Mouse (Mus musculus) bone marrow macrophage, adult 2 months (primary cell): ENCODE measurements around the gene Rbms3.

Source experiments
- CTCF ChIP-seq: IDR thresholded peaks from 2 replicates; pipeline ENCODE4 v1.5.1; 2012; ENCODE audit warnings: low read depth, mild to moderate bottlenecking, low read length, moderate library complexity
- POLR2A ChIP-seq: IDR thresholded peaks from 2 replicates; pipeline ENCODE4 v1.6.1; 2012; ENCODE audit warnings: mild to moderate bottlenecking, low read depth, low read length, borderline replicate concordance

- TF ChIP-seq CTCF: no peak
- no peak for TF ChIP-seq POLR2A
Observed at GRCm38 (mm10) chr9:116814495-116815094, 815.1 kb downstream of the Rbms3 start.
